Mouse (Mus musculus) hindlimb bud, embryonic 11.5 days (tissue): ENCODE measurements at regions not wholly inside any gene's neighbourhood (a gene's known extent, or its start where the extent isn't known, plus 50 kb on each side); places are given as distances from the start of the nearest gene placed in this dataset.
A peak's percentile ranks its signal among the peaks of the same experiment; 100 is the strongest.

Experiments
- DNase-seq: peaks from one replicate; pipeline ENCODE4 v3.0.0-alpha.2; 2012; ENCODE audit warnings: low read depth, low spot score; ENCODE audit errors: extremely low spot score

- no peak for DNase-seq
These were observed 417.8 kb downstream of the Cdh7 start for GRCm38 (mm10) chr1:110400051-110400450.

- DNase-seq: peak; percentile 47
These were observed 465.6 kb downstream of the Cdh7 start for GRCm38 (mm10) chr1:110447742-110448312.

- DNase-seq: no peak
These were observed 493.9 kb downstream of the Cdh19 start for GRCm38 (mm10) chr1:110483476-110483875.

GRCm38 (mm10) chr1:110489372-110489771, 488.0 kb downstream of the Cdh19 start:
- DNase-seq: no peak
